Mouse (Mus musculus) thymus, adult 2 months (tissue): ENCODE data around the gene Mad1l1.

Source experiments
- CTCF ChIP-seq: fragments of 200-500 bp; IDR thresholded peaks from 2 replicates; pipeline ENCODE4 v1.5.1; 2012; ENCODE audit warnings: mild to moderate bottlenecking, control low read depth, low read length, moderate library complexity, borderline replicate concordance; ENCODE audit not compliant: control insufficient read depth, poor library complexity, insufficient read depth; ENCODE audit errors: extremely low read depth
- POLR2A ChIP-seq: fragments of 200-500 bp; IDR thresholded peaks from 2 replicates; pipeline ENCODE4 v1.6.1; 2012; ENCODE audit warnings: mild to moderate bottlenecking, low read length, control low read depth, moderate library complexity; ENCODE audit not compliant: control insufficient read depth, poor library complexity, insufficient read depth; ENCODE audit errors: extremely low read depth

DNA sequence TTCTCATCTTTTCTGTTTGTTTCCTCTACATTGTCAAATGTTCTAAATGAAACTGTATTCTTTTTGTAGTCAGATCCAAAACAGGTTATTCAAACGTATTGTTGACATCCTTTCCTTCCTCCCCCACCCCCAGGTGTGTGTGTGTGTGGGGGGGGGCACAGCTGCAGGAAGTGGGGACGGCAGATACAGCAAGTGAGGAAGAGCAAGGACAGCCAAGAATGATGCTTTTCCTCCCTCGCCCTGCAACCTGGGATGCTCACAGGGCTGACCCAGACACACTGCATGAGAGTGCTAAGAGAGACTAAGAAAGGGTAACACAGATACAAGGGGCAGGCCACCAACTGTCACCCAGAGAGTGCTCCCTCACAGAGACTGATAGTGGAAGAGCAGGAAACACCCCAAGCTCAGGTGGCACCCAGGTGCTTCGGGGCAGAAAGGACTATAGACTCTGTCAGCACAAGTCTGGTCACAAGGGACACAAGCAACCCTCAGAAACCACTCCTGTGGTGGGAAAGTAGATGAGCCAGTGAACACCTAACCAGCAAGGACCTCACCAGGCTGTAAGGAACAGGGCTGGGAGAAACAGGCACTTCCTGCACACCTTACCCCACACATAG is 105.8 kb downstream of the Mad1l1 start:
- TF ChIP-seq CTCF (no peak), POLR2A (no peak)
